Mouse (Mus musculus): ENCODE measurements at regions not wholly inside any gene's neighbourhood (a gene's known extent, or its start where the extent isn't known, plus 50 kb on each side); places are given as distances from the start of the nearest gene placed in this dataset.

- DNase-seq (ENCODE audit: low read depth, low spot score): no peak
Measured at GRCm38 (mm10) chr12:71623271-71623670, 207.6 kb upstream of the Daam1 start.

GRCm38 (mm10) chr12:71624076-71624475 lies 206.8 kb upstream of the Daam1 start:
- no peak for DNase-seq (ENCODE audit: low read depth, low spot score)

GRCm38 (mm10) chr12:71624676-71625075 lies 206.2 kb upstream of the Daam1 start:
- DNase-seq (ENCODE audit: low read depth, low spot score): no peak

GRCm38 (mm10) chr12:71625115-71625514 lies 205.8 kb upstream of the Daam1 start:
- DNase-seq (ENCODE audit: low read depth, low spot score): no peak

GRCm38 (mm10) chr12:71626801-71627200 lies 204.1 kb upstream of the Daam1 start:
- no peak for DNase-seq (ENCODE audit: low read depth, low spot score)

- no peak for DNase-seq (ENCODE audit: low read depth, low spot score)
Measured at GRCm38 (mm10) chr12:71627421-71628339, 203.2 kb upstream of the Daam1 start.

GRCm38 (mm10) chr12:71628340-71628738 lies 202.5 kb upstream of the Daam1 start:
- no peak for DNase-seq (ENCODE audit: low read depth, low spot score)

GRCm38 (mm10) chr12:71628796-71629195 lies 202.1 kb upstream of the Daam1 start:
- no peak for DNase-seq (ENCODE audit: low read depth, low spot score)

- DNase-seq (ENCODE audit: low read depth, low spot score): no peak
Measured at GRCm38 (mm10) chr12:71630386-71630785, 200.5 kb upstream of the Daam1 start.

GRCm38 (mm10) chr12:71636300-71636699 lies 194.6 kb upstream of the Daam1 start:
- DNase-seq (ENCODE audit: low read depth, low spot score): no peak

GRCm38 (mm10) chr12:71637248-71637647 lies 193.6 kb upstream of the Daam1 start:
- DNase-seq (ENCODE audit: low read depth, low spot score): no peak

GRCm38 (mm10) chr12:71638246-71638645 lies 192.6 kb upstream of the Daam1 start:
- no peak for DNase-seq (ENCODE audit: low read depth, low spot score)

GRCm38 (mm10) chr12:71640058-71640501 lies 190.8 kb upstream of the Daam1 start:
- no peak for DNase-seq (ENCODE audit: low read depth, low spot score)

- DNase-seq (ENCODE audit: low read depth, low spot score): no peak
Measured at GRCm38 (mm10) chr12:71641486-71641885, 189.4 kb upstream of the Daam1 start.

GRCm38 (mm10) chr12:71642797-71643337 lies 188.0 kb upstream of the Daam1 start:
- no peak for DNase-seq (ENCODE audit: low read depth, low spot score)

GRCm38 (mm10) chr12:71651251-71651650 lies 179.6 kb upstream of the Daam1 start:
- DNase-seq (ENCODE audit: low read depth, low spot score): no peak

GRCm38 (mm10) chr12:71693346-71694038 lies 137.4 kb upstream of the Daam1 start:
- DNase-seq (ENCODE audit: low read depth, low spot score): peak; percentile 4

GRCm38 (mm10) chr12:71701753-71702152 lies 129.1 kb upstream of the Daam1 start:
- no peak for DNase-seq (ENCODE audit: low read depth, low spot score)

GRCm38 (mm10) chr12:71702181-71702580 lies 128.7 kb upstream of the Daam1 start:
- DNase-seq (ENCODE audit: low read depth, low spot score): no peak

- no peak for DNase-seq (ENCODE audit: low read depth, low spot score)
Measured at GRCm38 (mm10) chr12:71703146-71703902, 127.6 kb upstream of the Daam1 start.

GRCm38 (mm10) chr12:71704431-71704830 lies 126.4 kb upstream of the Daam1 start:
- DNase-seq (ENCODE audit: low read depth, low spot score): no peak
